Comparison of ENCODE assay signal across 20 mouse cellular contexts in the genomic region with DNA sequence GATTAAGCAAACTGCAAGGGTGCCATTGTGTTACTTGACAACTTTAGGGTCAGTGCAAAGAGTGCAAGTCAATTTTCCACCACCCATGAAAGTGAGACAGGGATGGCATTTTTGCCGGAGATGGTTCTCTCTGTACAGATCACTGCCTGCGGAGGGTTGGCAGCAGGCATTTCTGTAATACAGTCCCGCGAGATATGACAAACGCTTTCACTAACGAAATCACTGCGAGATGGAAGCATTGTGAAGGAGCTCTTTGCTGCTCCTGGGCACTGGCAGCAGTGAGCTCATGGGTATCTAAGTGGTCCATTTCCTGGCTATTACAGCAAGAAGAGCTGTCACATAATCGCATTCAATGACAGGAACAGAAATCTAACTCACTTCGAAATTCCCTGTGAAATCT. TPM values are rescaled to one million over a fixed set of nuclear protein-coding genes. Genes with fewer than 3 reads are reported as not detected.
A peak's percentile ranks its signal among the peaks of the same experiment; 100 is the strongest.
DNase-seq lines count a peak whose midpoint lies in the region; ATAC-seq lines count a peak whose summit lies in the region.
"Had no signal": no experiment of that assay in that cellular context is flagged by ENCODE, and none has a peak within 500 bp of the region (broad histone marks: within the 10 kb centered on the region; RNA-seq: fewer than 3 reads in every experiment).

No protein-coding gene starts in this region.

- H3K4me3 ChIP-seq in forebrain, embryonic 15.5 days, result no peak overlapping the region
- no peak overlapping the region for H3K4me3 ChIP-seq in forebrain, embryonic 14.5 days (ENCODE audit: low read depth, low read length)
- no peak overlapping the region for H3K4me3 ChIP-seq in hindbrain, embryonic 16.5 days (ENCODE audit: low read length)
- no peak overlapping the region for H3K4me3 ChIP-seq in hindbrain, embryonic 11.5 days (ENCODE audit: low read depth, low read length)
- H3K4me3 ChIP-seq in midbrain, embryonic 16.5 days (ENCODE audit: low read depth, low read length), result no peak overlapping the region
- no peak overlapping the region for H3K4me3 ChIP-seq in midbrain, embryonic 10.5 days
- H3K4me3 ChIP-seq: embryonic facial prominence, embryonic 10.5 days; heart, adult 2 months; hindbrain, embryonic 10.5 days had no signal

- DNase-seq in forebrain, embryonic 14.5 days (ENCODE audit: low spot score), result no peak
- no peak for DNase-seq in hindbrain, embryonic 11.5 days (ENCODE audit: low spot score)
- no peak for DNase-seq in midbrain, embryonic 10.5 days (ENCODE audit: low spot score)
- DNase-seq in retina, postnatal 1 day, result peak; percentile 38
- DNase-seq in lung, adult 18-20 months, result no peak
- DNase-seq: adrenal gland, adult 2 months; adrenal gland, postnatal 25 days; cerebellum, adult 2 months; cerebellum, postnatal 10 days; gastrocnemius, postnatal 10 days; heart, adult 2 months had no signal

- no peaks in the 10 kb centered on the region for H3K4me1 ChIP-seq in forebrain, embryonic 15.5 days
- H3K4me1 ChIP-seq in forebrain, embryonic 14.5 days (ENCODE audit: control insufficient read depth, insufficient read depth, low read length), result peaks cover 5% of the 10 kb centered on the region; the same call in 1 of the 2 replicates
- no peaks in the 10 kb centered on the region for H3K4me1 ChIP-seq in hindbrain, embryonic 16.5 days (ENCODE audit: control insufficient read depth, insufficient read depth, low read depth, low read length)
- H3K4me1 ChIP-seq in hindbrain, embryonic 11.5 days (replicated peaks; ENCODE audit: control insufficient read depth, insufficient read depth, low read length), result no peaks in the 10 kb centered on the region
- no peaks in the 10 kb centered on the region for H3K4me1 ChIP-seq in midbrain, embryonic 16.5 days (ENCODE audit: control insufficient read depth, insufficient read depth, low read length)
- no peaks in the 10 kb centered on the region for H3K4me1 ChIP-seq in midbrain, embryonic 10.5 days
- H3K4me1 ChIP-seq: hindbrain, embryonic 10.5 days had no signal

- no peak overlapping the region for H3K9ac ChIP-seq in forebrain, embryonic 15.5 days (replicated peaks)
- H3K9ac ChIP-seq in forebrain, embryonic 14.5 days (ENCODE audit: low read length), result no peak overlapping the region
- H3K9ac ChIP-seq in hindbrain, embryonic 16.5 days (ENCODE audit: low read depth, low read length), result no peak overlapping the region
- H3K9ac ChIP-seq in hindbrain, embryonic 11.5 days (ENCODE audit: low read depth, low read length), result no peak overlapping the region
- H3K9ac ChIP-seq in midbrain, embryonic 16.5 days (ENCODE audit: low read depth, low read length), result no peak overlapping the region

- WGBS in forebrain, embryonic 15.5 days, result 59% methylated on average over 9 of the region's 9 CpGs
- 63% methylated on average over 9 of the region's 9 CpGs for WGBS in forebrain, embryonic 14.5 days
- 71% methylated on average over 9 of the region's 9 CpGs for WGBS in hindbrain, embryonic 16.5 days
- 86% methylated on average over 9 of the region's 9 CpGs for WGBS in hindbrain, embryonic 11.5 days
- WGBS in midbrain, embryonic 16.5 days, result 67% methylated on average over 9 of the region's 9 CpGs
- 94% methylated on average over 9 of the region's 9 CpGs for WGBS in midbrain, embryonic 10.5 days

- no peaks in the 10 kb centered on the region for H3K36me3 ChIP-seq in forebrain, embryonic 15.5 days
- H3K36me3 ChIP-seq in forebrain, embryonic 14.5 days (ENCODE audit: control insufficient read depth, insufficient read depth, low read length), result no peaks in the 10 kb centered on the region
- no peaks in the 10 kb centered on the region for H3K36me3 ChIP-seq in hindbrain, embryonic 16.5 days (ENCODE audit: control insufficient read depth, insufficient read depth, low read length)
- H3K36me3 ChIP-seq in hindbrain, embryonic 11.5 days (ENCODE audit: control insufficient read depth, insufficient read depth, low read length), result no peaks in the 10 kb centered on the region
- H3K36me3 ChIP-seq in midbrain, embryonic 16.5 days (ENCODE audit: control insufficient read depth, insufficient read depth, low read length), result no peaks in the 10 kb centered on the region
- H3K36me3 ChIP-seq in midbrain, embryonic 10.5 days, result no peaks in the 10 kb centered on the region
- H3K36me3 ChIP-seq: embryonic facial prominence, embryonic 10.5 days; hindbrain, embryonic 10.5 days had no signal

- no peak overlapping the region for H3K4me2 ChIP-seq in forebrain, embryonic 15.5 days (replicated peaks)
- no peak overlapping the region for H3K4me2 ChIP-seq in forebrain, embryonic 14.5 days (ENCODE audit: low read length)
- no peak overlapping the region for H3K4me2 ChIP-seq in hindbrain, embryonic 16.5 days (ENCODE audit: low read length)
- H3K4me2 ChIP-seq in hindbrain, embryonic 11.5 days (replicated peaks; ENCODE audit: low read depth, low read length), result no peak overlapping the region
- no peak overlapping the region for H3K4me2 ChIP-seq in midbrain, embryonic 16.5 days (ENCODE audit: low read length)
- H3K4me2 ChIP-seq: heart, embryonic 11.5 days had no signal

- peak; percentile 24; the same call in 1 of the 2 replicates for ATAC-seq in forebrain, embryonic 15.5 days (replicated peaks)
- ATAC-seq in forebrain, embryonic 14.5 days, result no peak
- ATAC-seq in hindbrain, embryonic 16.5 days, result peak; percentile 35; the same call in 1 of the 2 replicates
- ATAC-seq in hindbrain, embryonic 11.5 days (ENCODE audit: low FRiP score), result no peak
- peak; percentile 67; the same call in 1 of the 2 replicates for ATAC-seq in midbrain, embryonic 16.5 days
- ATAC-seq: inflammation-experienced regulatory T-cells, adult 6 months; intestine, postnatal 0 days had no signal

- no peaks in the 10 kb centered on the region for H3K9me3 ChIP-seq in forebrain, embryonic 15.5 days
- no peaks in the 10 kb centered on the region for H3K9me3 ChIP-seq in forebrain, embryonic 14.5 days (replicated peaks; ENCODE audit: control insufficient read depth, low read length)
- no peaks in the 10 kb centered on the region for H3K9me3 ChIP-seq in hindbrain, embryonic 16.5 days (ENCODE audit: control insufficient read depth, low read length)
- H3K9me3 ChIP-seq in hindbrain, embryonic 11.5 days (ENCODE audit: control insufficient read depth, low read length), result no peaks in the 10 kb centered on the region
- no peaks in the 10 kb centered on the region for H3K9me3 ChIP-seq in midbrain, embryonic 16.5 days (replicated peaks; ENCODE audit: control insufficient read depth, low read length, poor library complexity, severe bottlenecking)
- H3K9me3 ChIP-seq in midbrain, embryonic 10.5 days (replicated peaks), result no peaks in the 10 kb centered on the region
- H3K9me3 ChIP-seq: embryonic facial prominence, embryonic 10.5 days; hindbrain, embryonic 10.5 days had no signal

- no peak overlapping the region for H3K27ac ChIP-seq in forebrain, embryonic 15.5 days (replicated peaks)
- H3K27ac ChIP-seq in forebrain, embryonic 14.5 days (ENCODE audit: low read depth, low read length), result no peak overlapping the region; the same call in 1 of the 2 replicates
- H3K27ac ChIP-seq in hindbrain, embryonic 16.5 days (ENCODE audit: low read depth, low read length), result no peak overlapping the region
- no peak overlapping the region for H3K27ac ChIP-seq in hindbrain, embryonic 11.5 days (ENCODE audit: low read depth, low read length)
- H3K27ac ChIP-seq in midbrain, embryonic 16.5 days (ENCODE audit: low read length), result no peak overlapping the region
- H3K27ac ChIP-seq in midbrain, embryonic 10.5 days (replicated peaks), result no peak overlapping the region
- H3K27ac ChIP-seq: embryonic facial prominence, embryonic 10.5 days; heart, adult 2 months; hindbrain, embryonic 10.5 days had no signal

- no peaks in the 10 kb centered on the region for H3K27me3 ChIP-seq in forebrain, embryonic 15.5 days
- no peaks in the 10 kb centered on the region for H3K27me3 ChIP-seq in forebrain, embryonic 14.5 days (replicated peaks; ENCODE audit: control insufficient read depth, insufficient read depth, low read length)
- H3K27me3 ChIP-seq in hindbrain, embryonic 16.5 days (replicated peaks; ENCODE audit: control insufficient read depth, insufficient read depth, low read length), result no peaks in the 10 kb centered on the region
- no peaks in the 10 kb centered on the region for H3K27me3 ChIP-seq in hindbrain, embryonic 11.5 days (ENCODE audit: control insufficient read depth, insufficient read depth, low read length)
- no peaks in the 10 kb centered on the region for H3K27me3 ChIP-seq in midbrain, embryonic 16.5 days (ENCODE audit: control insufficient read depth, insufficient read depth, low read depth, low read length)
- H3K27me3 ChIP-seq in midbrain, embryonic 10.5 days (ENCODE audit: low read depth, poor library complexity, severe bottlenecking), result no peaks in the 10 kb centered on the region

RNA-seq across cellular contexts. Expression of a gene that starts 52.1 kb away (rescaled TPM):
- 8.4 TPM in 2 replicates for polyA plus RNA-seq in forebrain, embryonic 15.5 days (2015; fragmentation: Nextera tagmentation; extraction: Ambion mirVana)
- 7.2 and 9.0 TPM in 2 replicates for polyA plus RNA-seq in forebrain, embryonic 14.5 days (2014; fragmentation: Nextera tagmentation; extraction: Ambion mirVana)
- polyA plus RNA-seq in hindbrain, embryonic 16.5 days (2015; fragmentation: Nextera tagmentation; extraction: Ambion mirVana), result 6.7 and 9.0 TPM in 2 replicates
- 13.1 and 17.5 TPM in 2 replicates for polyA plus RNA-seq in hindbrain, embryonic 11.5 days (2014; fragmentation: Nextera tagmentation; extraction: Ambion mirVana)
- 7.0 and 7.4 TPM in 2 replicates for polyA plus RNA-seq in midbrain, embryonic 16.5 days (2015; fragmentation: Nextera tagmentation; extraction: Ambion mirVana)
- polyA plus RNA-seq in midbrain, embryonic 10.5 days (2016; fragmentation: Nextera tagmentation; extraction: Ambion mirVana), result 10.3 and 10.8 TPM in 2 replicates
- polyA plus RNA-seq: C2C12 had no signal

Comparison
In these comparisons a context has a peak if more than half of its experiments do, and no peak if none do; other contexts are left out.
1. ATAC-seq: peak in forebrain, embryonic 15.5 days (single experiment), hindbrain, embryonic 16.5 days (single experiment) and midbrain, embryonic 16.5 days (single experiment); none in forebrain, embryonic 14.5 days (single experiment) and hindbrain, embryonic 11.5 days (single experiment).